Mouse (Mus musculus): ENCODE results near the gene Dpep2nb.

Dpep2nb gene

DNA sequence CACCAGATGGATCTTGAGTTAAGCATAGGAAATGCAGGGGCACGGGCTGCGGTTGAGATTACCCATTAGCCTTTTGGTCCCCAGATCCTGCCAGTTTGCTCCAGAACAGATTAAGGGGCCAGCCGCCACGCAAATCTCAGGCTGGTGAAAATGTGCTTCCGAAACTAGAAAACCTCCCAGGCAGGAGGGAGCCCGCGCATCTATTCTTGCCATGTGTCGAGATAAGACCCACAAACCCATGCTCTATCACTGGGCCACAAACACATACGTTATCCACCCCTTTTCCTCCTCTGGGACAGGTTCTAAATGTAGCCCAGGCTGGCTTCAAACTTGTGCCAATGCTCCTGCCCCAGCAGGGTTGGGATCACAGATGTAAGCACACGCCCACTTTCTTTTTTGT is 44.2 kb downstream of the Dpep2nb start:
- no peak for DNase-seq (ENCODE audit: low read depth)

DNA sequence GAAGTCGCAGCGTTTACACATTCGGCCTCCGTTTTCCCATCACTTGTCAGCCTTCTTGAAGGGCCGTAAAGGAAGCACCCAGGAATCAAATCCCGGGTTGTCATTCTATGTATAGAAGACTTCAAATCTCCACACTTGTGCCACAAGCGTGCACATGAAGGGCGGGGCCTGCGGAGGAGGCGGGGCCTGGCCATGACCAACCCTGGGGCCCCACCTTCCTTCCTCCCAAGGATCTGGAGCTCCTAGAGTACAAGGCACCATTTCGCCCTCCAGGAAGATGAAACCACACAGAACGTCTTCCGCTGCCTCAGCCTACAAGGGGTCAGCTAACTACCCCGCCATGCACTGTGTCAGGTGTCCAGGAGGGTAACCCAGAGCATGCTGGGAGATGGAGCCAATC is 44.7 kb downstream of the Dpep2nb start:
- no peak for DNase-seq (ENCODE audit: low read depth)

DNA sequence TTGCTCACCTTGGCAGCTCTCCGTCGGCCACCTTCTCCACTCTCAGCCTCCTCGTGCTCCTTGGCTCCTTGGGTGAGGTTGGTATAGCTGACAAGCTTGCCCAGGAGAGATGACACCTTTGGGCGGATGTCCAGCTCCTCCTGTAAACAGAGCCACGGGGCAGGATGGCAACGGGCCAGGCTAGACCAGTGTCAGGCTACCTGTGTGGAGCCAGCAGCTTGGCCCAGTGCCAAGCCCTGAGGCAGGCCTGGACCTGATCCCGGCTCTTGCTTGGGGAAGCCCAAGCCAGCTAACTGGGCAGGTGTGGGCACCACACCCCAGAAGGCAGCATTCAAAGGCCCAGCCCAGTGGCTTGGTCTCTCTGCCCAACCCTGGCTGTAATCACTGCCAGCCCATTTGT is 46.4 kb downstream of the Dpep2nb start:
- no peak for DNase-seq (ENCODE audit: low read depth)

- no peak for DNase-seq (ENCODE audit: low read depth)
Observed at GRCm38 (mm10) chr8:105957813-105958212, 48.0 kb downstream of the Dpep2nb start.

DNA sequence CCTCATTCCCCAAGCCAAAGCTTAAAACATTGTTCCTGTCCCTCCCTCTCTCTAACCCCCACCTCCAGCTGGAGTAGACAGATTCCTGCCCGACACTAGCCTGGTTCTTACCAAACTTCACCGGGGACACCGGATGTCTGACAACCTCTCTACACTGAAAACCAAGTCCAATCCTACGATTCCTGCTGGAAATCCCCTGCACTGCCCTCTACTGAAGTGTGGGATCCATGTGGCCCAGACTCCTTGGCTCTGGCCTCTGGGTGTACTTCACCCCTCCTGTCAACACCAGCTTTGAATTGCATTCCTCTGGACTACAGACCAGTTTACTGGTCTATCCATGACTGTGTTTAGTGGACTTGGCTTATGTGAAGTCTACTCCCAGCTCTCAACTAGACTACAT is 49.2 kb downstream of the Dpep2nb start:
- no peak for DNase-seq (ENCODE audit: low read depth)

GRCm38 (mm10) chr8:105951057-105951659 is 54.6 kb downstream of the Dpep2nb start:
- no peak for DNase-seq (ENCODE audit: low read depth)

GRCm38 (mm10) chr8:105949350-105949749 is 56.4 kb downstream of the Dpep2nb start:
- DNase-seq (ENCODE audit: low read depth) = no peak
